Mouse (Mus musculus) Muller cell, postnatal 12 days (primary cell): ENCODE data around the gene 6330403K07Rik.

ENCODE experiments used
- DNase-seq: peaks from one replicate; pipeline ENCODE4 v3.0.0-alpha.2; 2015; ENCODE audit errors: inconsistent ontology term

Gene 6330403K07Rik

DNA sequence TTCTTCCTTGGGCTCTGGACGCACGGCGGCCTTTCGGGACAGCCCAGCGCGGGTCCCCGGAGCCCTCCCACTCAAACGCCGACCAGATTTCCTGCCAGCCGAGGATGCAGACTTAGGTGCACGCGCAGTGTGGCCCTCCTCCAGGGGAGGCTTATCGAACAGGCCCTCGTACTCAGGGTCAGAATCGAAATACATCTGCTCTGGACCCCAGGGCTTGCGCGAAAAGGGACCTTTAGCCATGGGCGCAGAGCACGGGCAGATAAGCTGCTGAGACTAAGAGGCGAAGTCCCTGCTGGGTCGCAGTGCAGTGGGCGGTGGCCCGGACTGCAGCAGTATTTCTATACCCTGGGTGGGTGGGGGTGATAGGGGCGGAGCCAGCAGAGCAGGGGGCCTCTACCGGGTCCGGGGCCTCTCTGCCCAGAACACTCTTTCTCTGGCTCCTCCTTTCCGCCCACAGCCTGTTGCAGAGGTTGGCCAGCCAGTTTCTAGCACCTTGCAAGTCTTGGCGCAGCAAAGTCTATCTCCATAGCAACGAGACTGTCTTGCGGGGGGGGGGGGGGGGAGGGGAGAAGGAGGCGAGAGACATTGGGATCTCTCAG is at the start of gene 6330403K07Rik:
TSS of gene 6330403K07Rik (minus strand) at position 351 of the 599 bp plus-strand sequence.
- DNase-seq = peak; percentile 42

DNA sequence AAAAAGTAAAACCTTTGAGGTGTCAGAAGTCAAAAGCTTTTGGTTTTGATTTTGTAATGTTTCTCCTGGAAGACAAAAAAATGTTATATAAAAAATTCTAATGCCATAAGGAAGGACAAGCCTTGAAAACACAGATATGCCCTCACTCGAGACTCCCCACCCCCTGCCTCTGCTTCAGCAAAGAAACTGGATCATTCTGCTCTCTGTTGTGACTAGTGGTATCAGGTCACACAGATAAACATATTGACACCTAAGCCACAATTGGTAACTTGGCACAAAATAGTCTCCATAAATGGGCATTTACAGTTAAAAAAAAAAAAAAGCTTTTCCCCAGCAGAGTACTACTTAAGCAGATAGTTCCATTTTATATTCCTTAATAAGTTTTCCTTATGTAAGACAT is 43.0 kb upstream of the 6330403K07Rik start:
- DNase-seq = no peak

DNA sequence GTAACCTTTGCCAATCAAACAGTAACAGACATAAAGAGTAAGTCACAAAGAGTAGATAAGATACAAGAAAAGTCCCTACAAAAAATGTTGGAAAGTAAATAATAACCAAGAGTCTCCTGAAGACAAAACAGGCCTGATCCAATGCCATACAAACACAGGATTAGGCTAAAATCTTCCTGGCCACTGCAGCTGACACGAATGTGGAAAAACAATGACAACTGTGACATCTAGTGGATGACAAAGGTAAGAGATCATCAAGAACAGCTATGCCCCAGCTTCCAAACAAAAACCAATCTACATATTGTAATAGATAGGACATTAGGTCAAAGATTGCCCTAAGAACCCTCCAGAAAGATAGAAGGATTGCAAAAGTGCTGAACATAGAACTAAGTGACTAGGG is 19.2 kb upstream of the 6330403K07Rik start:
- no peak for DNase-seq

DNA sequence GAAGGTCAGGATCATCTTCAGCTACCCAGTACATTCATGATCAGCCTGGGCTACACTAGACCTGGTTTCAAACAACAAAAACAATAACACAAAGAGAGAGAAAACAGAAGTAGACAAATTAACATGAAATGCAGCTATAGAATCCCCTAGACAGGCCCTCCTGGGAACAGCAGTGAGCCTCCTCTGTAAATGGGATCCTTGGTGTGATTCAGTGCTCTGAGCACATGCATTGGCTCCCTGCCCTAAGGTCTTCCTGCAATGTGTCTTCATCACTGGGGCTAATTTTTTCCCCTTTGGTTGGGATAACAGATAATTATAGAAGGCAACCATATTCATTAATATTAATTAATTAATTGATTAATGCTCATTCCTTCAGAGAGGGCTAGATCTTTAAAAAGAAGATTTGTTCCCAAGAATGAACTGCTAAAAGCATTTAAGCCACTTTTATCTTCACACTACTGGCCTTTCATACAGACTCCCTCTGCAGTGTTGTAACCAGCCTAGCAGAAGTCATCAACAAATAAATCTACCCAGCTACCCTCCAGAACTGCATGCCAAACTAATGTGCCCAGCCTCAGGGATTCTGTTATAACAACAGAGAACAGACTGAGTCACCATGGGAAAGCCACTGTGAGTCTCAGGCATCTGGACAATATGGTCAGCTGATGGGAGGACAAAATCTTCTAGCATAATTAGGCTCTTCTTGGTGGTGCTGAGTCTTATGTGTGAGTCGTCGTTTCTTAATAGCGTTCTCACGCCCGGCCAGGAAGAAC is 6.4 kb upstream of the 6330403K07Rik start:
- no peak for DNase-seq

DNA sequence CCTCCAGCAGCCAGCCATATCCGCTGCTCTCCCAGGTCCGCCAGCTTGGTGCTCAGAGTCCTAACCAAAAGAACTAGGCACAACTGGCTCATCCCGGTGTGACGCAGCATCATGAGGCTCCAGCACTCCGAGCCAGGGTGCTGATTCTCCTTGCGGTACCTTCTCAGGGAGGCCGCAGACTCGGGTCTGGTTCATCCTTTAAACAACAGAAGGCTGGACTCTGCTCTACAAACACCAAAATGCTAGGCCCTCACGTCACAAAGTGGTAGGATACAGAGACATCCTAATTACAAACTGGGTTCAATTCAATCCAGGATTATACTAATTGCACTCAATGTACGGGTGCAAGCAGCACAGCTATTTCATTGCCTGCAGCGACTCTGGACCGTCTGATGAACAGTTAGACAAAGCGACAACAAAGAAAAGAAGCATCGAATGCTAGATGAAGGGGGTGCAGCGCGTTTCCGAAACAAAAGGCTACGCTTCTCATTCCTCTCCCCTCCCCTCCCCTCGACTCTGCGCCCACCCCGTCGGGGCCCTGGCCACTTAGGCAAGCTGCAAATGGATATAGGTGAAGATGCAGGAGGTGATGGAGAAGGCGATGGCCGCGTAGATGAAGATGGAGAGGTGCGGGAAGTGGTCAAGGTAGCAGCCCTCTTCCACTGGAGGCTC is 686 bp downstream of the 6330403K07Rik start:
- DNase-seq = peak; percentile 17

DNA sequence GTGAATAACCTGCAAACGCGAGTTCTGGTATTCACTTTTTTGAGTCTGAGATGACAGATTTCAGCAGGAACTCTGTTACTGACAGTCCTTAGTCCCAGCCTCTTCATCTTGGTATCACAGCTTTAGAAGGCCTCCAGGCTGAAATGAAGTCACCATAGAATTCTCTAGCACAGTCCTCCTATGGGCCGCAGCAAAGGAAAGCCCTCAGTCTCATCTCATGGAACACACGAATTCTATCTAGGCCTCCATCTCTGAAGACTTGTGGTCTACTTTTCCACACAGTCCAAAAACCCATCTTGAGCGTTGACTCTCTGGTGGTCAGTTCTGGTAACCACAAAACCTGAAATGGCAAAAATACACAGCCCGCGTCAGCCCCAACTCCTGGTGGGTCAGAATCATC is 1.2 kb downstream of the 6330403K07Rik start:
- DNase-seq = no peak

DNA sequence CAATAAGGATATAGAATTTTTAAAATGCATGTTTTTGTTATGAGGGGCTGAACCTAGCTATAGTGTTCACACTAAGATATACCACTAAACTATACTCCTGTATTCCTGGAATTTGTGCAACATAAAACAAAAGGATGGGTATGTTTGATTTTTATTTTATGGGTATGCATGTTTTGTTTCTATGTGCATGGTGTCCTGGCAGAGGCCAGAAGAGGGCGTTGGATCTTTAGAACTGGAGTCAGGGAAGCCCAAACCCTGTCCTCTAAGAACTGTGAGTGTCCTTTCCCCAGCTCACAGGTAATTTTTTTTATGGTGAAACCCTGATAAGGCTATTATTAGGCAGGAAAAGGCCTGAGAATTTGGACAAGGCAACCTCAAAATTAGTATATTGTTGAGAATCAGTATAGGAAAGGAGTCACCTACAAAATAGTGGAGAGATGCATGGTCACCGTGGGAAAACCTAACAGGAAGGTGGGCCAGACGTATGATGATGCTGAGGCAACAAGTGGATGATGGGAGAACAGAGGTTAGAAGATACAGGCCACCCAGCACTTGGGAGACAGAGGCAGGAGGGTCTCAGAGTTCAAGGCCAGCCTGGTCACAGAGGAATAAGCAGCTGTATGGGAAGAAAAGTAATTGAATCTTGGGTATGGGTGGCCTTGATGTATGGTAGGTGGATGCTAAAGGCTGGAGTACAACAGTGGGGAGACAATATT is 3.8 kb downstream of the 6330403K07Rik start:
- DNase-seq = no peak

DNA sequence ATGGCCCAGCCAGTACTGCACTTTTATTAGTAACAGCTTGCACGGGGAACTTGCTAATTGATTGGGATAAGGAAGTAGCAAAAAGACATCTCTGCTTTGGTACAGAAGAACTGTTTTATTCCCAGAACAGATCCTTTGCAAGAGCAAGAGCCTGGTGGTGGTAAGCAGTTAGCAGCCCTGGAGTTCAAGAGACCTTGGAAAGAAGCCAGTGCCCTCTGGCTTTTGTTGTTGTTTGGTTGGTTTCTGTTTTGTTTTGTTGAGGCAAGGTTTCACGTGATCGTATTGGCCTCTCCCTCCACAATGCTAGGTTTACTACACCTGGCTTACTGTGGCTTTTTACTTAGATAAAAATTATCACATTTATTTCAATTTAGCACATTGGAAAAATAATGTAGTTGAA is 5.0 kb downstream of the 6330403K07Rik start:
- no peak for DNase-seq

DNA sequence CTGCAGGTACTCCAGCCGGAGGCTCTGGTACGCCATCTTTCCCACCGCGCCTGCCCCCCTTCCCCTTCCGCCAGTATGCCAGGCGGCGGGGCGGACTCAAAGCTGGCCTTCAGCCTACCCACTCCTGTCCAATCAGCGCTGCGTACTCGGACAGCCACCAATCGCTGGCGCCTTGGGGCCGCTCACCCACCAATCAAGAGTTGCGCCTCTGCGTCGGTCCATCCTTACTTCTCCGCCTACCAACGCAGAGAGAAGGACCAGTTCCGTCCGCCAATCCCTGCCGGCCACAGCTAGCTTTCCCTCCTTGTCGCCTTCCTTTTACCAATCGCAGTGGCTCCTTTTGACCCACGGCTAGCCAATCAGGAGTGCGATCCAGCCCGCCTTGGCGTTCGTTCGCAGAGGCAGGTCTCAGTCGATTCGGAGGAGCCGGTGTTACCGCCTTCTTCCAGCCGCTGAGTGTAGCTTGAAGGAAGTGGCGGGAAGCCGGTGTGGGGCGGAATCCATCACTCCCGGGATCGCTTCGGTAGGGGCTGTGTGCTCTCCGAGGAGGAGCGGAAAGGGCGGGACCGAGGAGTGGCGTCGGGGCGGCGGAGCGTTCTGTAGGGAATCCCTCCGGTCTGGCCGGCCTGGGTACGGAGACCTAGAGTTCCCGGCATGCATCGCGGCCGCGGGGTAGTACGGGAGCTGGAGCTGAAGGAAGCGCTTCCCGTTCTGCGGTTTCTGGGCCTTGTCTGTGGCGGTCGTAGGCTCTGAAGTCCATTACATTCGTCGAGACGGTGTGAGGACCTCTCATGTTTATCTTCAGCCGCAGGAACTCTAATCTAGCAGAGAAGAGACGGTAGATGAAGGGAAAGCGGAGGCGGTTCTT is 13.9 kb downstream of the 6330403K07Rik start, which contains the start of the genes Mis12 and Derl2:
TSS of gene Mis12 (plus strand) at position 411 of the 868 bp plus-strand sequence.
TSS of gene Derl2 (minus strand) at position 641 of the 868 bp plus-strand sequence.
- DNase-seq = peak; percentile 99

DNA sequence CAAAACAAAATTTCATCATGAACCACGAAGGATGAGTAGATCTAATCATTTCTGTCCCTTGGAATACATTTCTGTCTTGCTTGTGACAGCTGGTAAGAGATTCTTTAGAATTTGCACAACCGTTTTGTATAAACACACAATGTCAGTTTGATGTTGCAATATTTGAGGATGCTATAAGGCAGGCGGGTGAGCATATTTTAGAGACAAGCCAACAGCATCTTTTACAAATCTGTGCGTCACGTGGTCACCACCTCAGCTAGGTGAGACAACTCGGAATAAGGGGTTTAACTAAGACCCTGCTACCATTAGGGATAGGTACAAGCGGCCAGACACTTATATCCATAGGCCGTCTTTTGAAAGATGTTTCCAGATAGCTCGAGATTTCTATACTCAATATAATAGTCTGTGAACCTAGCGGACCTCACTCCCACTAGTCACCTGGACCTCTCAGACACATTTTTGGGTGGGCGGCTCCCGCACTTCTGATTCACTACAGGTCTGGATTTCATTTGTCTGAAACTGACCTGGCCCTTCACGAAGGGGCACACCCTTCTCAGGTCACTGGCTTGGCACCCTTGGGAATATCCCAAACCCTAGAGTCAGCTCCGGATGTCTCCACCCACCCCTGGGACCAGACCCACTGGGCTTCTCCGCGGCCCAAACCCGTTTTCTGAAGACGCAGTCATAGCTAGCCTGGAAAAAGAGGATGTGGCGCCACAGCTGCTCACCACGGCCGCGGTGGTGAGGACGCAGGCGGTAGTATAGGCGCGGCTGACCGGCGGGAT is 14.7 kb downstream of the 6330403K07Rik start:
- no peak for DNase-seq

DNA sequence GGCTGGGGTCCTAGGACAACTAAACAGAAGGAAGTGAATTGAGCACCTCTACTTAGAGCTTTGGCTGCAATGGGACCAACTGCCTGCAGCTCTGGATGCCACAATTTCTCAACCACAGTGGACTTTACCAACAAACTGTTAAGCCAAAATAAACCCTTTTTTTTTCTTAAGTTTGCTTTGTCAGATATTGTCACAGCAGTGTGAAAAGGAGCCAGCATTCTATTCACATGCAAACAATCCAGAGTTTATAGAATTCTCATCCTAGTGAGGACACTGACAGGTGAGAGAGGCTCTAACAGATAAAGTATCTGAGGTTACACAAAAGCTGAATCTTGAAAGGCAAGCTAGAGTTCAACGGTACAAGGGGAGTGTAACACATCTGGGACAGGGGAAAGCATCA is 16.3 kb downstream of the 6330403K07Rik start:
- DNase-seq = no peak

DNA sequence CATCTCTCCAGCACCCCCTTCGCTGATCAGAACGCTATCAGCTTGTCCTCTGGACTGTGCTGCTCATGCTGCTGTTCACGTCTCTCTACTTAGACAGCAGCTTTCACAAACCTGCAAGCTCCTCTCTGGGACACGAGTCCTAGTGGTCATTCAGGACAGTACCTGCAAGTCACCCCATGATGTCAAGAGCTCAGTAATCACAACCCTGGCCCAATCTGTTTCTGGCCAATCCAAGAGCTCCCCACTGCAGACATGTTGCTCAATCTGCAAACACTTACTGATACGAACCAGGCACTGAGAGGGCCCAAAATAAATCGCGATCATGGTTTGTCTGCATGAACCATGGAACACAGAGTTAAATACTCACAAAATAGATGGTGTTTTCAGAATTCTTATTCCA is 20.6 kb downstream of the 6330403K07Rik start:
- no peak for DNase-seq

DNA sequence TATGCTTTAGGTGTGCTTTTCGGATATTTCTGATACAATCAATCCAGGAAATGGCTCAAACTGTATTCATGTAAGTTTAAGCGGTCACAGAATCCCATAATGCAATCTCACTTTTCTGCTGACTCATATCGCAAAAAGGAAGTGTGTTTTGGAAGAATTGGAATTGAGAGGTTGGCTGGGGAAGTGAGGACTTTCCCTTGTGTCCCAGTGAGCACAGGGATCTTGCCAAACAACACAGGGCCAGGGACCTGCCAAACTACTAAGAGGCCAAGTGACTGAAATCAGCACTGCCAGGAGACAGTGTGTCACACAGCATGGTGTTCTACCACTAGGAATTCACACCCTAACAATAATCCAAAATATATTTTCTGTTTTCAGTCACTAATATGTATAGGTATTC is 25.0 kb downstream of the 6330403K07Rik start:
- no peak for DNase-seq

DNA sequence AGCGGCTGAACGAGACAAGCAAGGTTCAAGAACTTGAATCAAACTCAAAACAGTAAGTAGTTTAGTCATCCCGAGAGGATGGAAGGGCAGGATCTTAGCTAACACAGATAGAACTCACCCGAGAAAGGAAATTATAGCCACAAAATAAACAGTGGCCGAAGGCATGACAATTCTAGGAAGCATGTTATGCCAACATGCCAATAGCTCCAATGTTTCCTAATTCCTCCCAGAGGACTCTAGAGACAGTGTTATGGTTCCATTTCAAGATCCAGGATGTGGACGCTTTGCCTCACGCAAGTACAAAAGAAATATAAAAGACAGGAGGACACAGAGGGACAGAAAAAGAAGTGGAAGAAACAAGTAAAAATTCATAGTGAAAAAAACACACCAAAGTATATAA is 25.5 kb downstream of the 6330403K07Rik start:
- no peak for DNase-seq

DNA sequence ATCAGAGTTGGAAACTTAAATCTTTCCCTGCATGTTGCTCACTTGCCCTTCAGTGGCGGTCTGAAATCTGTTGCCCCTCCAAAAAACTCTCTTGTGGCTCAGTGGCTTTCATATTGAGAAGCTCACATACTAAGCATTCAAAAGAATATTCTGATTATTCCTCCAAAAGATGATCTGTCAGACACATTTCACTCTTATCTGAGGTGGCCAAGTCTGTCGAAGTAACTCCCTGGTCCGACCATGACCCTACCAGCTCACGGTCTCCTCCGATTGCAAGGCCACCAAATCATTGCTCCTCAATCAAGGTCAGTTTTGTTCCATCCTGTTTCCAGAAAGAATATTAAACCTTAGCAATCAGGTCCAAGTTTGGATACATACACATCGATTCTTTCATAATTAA is 26.3 kb downstream of the 6330403K07Rik start:
- no peak for DNase-seq

DNA sequence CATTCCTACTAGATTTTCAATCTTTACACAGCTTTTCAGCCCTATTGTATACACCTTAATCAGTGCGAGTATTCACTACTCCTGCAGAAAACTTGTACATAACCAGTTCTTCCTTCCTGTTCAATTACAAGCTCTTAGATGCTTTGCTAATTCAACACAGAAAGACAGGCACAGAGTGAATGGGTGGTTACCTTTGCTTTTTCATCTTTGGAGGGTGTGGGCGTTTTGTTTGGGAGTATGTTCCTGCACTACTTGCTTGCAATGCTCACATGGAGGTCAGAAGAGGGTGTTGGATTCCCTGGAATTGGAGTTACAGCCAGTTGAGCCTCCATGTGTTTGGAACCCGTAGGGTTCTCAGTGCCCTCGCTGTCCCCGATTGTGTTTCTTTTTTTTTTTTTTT is 28.3 kb downstream of the 6330403K07Rik start:
- DNase-seq = no peak

DNA sequence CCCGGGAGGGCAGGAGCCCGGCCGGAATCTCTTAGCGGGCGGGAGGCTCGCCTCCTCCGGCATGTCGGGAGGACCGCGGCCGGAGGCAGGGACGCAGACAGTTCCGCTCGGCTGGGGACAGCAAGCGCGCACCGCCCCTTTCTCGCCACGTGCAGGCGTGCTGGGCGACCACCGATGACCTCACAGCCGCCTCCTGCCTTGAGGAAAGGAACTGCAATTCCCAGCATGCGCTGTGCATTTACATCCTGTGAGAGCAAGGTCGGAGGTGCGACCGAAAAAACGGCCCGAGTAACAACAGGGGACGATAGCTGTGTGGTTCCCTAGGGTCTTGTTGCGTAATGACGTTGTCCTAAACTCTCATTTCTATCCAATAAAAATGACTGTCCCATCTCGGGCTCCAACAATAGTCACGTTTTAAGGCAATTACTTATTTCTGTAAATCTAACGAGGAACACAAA is 29.0 kb downstream of the 6330403K07Rik start, which contains the start of gene Dhx33:
TSS of gene Dhx33 (minus strand) at position 122 of the 458 bp plus-strand sequence.
- peak; percentile 96 for DNase-seq

DNA sequence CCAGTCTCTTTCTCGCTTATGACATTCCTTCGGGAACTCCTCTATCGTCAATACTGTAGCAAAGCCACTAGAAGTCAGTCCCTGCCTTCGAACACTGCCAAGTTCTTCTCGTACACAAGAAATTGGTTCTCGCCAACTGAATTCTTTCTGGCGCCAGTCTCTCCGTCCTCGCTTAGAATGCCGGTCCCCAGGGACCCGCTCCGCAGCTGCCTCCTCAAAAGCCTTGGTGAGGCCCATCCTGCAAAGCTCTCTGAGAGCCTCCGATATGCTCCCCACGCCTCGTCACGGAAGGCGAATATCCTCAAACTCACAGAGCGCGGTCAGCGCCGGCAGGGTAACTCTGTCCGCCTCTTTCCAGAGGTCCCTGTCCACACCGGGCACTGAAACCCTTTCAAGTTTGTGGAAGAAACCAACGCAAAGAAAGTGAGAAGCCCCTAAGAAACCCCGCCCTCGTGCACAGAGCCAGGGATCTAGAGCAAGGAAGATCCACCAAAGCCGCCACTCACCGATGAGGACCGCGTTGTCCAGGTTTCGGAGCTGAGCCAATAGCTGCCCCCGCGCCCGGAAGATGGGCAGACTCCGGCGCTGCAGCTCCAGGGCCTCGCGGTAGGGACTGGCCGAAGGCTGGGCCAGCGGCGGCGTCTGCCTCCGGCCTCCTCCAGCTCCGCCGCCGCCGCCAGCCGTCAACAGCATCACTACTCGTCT is 29.6 kb downstream of the 6330403K07Rik start:
- DNase-seq = no peak

DNA sequence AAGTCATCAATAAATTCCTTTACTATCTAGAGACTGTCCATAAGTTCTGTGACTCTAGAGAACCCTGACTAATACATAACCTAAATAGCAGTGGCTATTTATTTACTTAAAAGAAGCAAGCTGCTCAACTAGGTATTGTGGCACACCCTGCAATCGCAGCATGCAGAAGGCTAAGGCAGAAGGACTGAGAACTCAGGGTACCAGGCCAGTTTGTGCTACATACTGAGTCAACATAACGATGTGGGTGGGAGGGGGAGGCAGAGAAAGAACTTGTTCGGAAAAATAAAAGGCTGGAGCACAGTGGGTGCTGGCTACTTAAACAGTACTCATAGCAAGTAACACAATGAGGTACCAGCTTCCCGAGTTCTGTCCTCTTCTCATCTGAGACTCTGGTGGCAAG is 32.1 kb downstream of the 6330403K07Rik start:
- no peak for DNase-seq
